Mouse (Mus musculus): ENCODE results near the gene Ddx27. TPM values are rescaled to one million over a fixed set of nuclear protein-coding genes. Genes with fewer than 3 reads are reported as not detected.

The Ddx27 gene
- polyA plus RNA-seq, 1 experiment = 14.1 TPM

GRCm38 (mm10) chr2:167060360-167060759 is 45.4 kb downstream of the Ddx27 start:
- no peak for DNase-seq (ENCODE audit: low read depth, low spot score)
- 32% methylated on average over 3 of the region's 3 CpGs for WGBS

DNA sequence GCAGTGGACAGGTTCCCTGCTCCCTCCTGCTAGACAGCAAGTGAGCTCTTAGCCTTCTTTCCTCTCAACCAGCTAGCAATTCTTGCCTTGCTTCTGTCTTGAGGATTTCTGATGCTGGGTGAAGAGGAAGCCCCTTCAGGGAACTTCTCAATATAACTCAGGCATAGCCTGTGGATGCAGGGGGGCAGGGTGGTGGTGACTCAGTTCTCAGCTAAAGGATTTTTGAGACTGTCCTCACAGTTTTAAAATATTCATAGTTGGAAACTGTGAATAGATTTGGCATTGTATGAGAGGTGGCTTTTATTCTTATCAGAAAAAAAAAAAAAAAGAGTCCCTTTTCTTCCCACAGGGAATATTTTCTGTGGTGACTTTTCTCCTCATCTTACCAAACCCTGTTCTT is 45.8 kb downstream of the Ddx27 start:
- DNase-seq (ENCODE audit: low read depth, low spot score) = no peak

GRCm38 (mm10) chr2:167061381-167062034 is 46.5 kb downstream of the Ddx27 start:
- DNase-seq (ENCODE audit: low read depth, low spot score) = no peak
- WGBS = 15% methylated on average over 11 of the region's 11 CpGs

- peak; percentile 88 for DNase-seq (ENCODE audit: low read depth, low spot score)
- WGBS = under 1% methylated on average over 59 of the region's 60 CpGs
Observed at GRCm38 (mm10) chr2:167062497-167062911, 47.5 kb downstream of the Ddx27 start.

- DNase-seq (ENCODE audit: low read depth, low spot score) = no peak
- WGBS = under 1% methylated on average over 57 of the region's 57 CpGs
Observed at GRCm38 (mm10) chr2:167062965-167063880, 48.2 kb downstream of the Ddx27 start, which contains the start of gene Znfx1. Gene Znfx1, minus strand, starts transcription at chr2:167063015.

- 3% methylated on average over 7 of the region's 7 CpGs for WGBS
- DNase-seq (ENCODE audit: low read depth, low spot score) = no peak
Observed at GRCm38 (mm10) chr2:167063906-167064496, 49.0 kb downstream of the Ddx27 start.

DNA sequence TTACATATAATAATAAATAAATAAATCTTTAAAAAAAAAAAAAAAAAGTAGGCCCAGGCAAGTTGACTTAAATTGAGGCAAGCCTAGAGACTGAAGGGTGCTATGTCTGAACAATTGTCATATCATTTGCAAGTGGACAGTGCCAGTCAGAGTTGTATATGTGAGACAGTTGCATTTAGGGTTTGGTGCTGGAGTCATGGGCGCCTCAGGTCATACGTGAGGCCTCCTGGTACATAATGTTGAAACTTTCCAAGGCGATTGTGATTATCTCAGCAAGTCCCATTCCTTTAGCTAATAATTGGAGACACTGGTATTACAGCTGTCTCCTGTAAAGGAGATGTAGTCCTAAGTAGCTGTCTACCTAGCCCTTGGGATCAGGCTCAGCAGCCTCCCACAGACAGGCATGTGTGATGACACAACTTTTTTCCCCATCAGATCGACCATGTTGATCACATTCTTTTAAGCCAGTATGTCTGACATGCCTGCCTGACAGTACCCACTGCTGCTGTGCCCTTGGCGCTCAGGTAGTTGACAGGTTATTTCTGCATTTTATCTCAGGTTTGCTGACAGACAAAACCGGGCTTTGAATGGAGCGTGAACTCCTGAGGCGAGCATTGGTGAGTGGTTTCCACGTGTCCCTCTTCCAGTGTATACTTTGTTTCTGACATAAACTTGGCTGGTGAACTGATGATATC is 49.8 kb downstream of the Ddx27 start:
- WGBS = 21% methylated on average over 9 of the region's 9 CpGs
- DNase-seq (ENCODE audit: low read depth, low spot score) = no peak

GRCm38 (mm10) chr2:167066031-167066430 is 51.0 kb downstream of the Ddx27 start:
- WGBS = 70% methylated on average over 1 of the region's 1 CpGs
- DNase-seq (ENCODE audit: low read depth, low spot score) = no peak

- 29% methylated on average over 6 of the region's 6 CpGs for WGBS
- no peak for DNase-seq (ENCODE audit: low read depth, low spot score)
Observed at GRCm38 (mm10) chr2:167066528-167067516, 51.8 kb downstream of the Ddx27 start.

GRCm38 (mm10) chr2:167067575-167067974 is 52.6 kb downstream of the Ddx27 start:
- WGBS = 29% methylated on average over 6 of the region's 6 CpGs
- no peak for DNase-seq (ENCODE audit: low read depth, low spot score)

DNA sequence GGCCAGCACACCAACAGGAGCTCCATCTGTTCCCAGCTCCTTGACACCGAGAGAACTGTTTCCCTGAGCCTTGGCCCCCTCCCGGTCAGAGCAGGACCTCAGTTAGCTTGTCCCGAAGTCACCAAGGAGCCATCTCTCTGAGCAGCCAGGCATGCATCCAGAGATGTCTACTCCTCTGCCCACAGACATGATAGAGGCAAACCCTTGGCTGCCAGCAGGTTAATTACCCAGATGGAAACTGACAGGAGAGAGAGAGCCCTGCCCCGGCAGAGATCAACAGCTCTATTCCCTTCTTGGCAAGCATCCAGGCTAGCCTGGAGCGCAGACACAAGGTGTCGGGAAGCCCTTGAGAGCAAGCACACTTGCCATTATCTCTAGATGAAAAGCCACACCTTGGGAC is 55.3 kb downstream of the Ddx27 start:
- no peak for DNase-seq (ENCODE audit: low read depth, low spot score)
- 37% methylated on average over 6 of the region's 6 CpGs for WGBS

DNA sequence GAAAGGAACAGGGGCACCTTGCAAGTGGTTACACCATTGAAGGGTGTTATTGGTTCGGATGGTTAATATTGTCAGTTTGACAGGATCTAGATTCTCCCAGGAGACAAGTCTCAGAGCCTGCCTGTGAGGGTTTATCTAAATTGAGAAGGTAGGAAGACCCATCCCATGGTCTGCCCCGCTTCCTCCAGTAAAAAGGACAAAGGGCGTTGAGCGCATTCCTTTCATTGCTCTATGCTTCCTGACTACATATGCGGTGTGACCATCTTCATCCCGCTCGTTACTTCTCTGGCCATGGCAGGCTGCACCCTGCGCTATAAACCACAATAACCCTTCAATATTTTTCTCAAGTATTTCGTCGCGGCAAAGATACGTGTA is 56.3 kb downstream of the Ddx27 start:
- WGBS = 12% methylated on average over 12 of the region's 12 CpGs
- no peak for DNase-seq (ENCODE audit: low read depth, low spot score)

- 3% methylated on average over 22 of the region's 22 CpGs for WGBS
- peak; percentile 87 for DNase-seq (ENCODE audit: low read depth, low spot score)
Observed at GRCm38 (mm10) chr2:167071641-167072601, 56.9 kb downstream of the Ddx27 start.

- DNase-seq (ENCODE audit: low read depth, low spot score) = no peak
- 64% methylated on average over 5 of the region's 5 CpGs for WGBS
Observed at GRCm38 (mm10) chr2:167074587-167074986, 59.6 kb downstream of the Ddx27 start.

DNA sequence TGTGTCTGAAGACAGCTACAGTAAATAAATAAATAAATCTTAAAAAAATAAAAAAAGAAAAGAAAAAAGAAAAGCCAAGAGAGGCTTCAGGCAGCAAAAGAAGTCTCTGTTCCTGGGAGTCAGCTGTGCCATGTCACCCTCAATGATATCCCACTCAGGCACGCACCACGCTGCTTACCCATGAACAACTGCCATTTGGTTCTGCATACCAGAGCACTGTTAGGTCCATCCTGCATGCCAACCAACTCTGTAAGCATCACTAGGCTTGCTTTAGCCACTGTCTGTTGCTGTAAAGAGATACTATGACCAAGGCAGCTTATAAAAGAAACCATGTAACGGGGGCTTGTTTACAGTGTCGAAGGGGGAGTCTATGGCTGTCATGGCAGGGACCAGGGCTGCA is 61.4 kb downstream of the Ddx27 start:
- DNase-seq (ENCODE audit: low read depth, low spot score) = no peak
- WGBS = 95% methylated on average over 4 of the region's 4 CpGs

DNA sequence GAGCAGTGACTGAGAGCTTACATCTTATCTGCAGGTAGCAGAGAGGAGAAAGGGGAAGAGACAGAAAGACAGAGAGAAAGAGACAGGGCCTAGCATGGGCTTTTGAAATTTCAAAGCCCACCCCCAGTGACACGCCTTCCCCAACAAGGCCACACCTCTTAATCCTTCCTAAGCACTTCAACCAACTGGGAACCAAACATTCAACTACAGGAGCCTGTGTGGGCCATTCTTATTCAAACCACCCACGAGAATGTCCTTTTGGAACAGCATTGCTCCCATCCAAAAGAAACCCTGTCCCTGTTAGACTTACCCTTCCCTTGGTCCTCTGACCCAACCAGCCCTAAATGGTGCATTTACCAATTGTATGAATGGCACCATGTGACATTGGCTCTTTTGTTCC is 61.8 kb downstream of the Ddx27 start:
- DNase-seq (ENCODE audit: low read depth, low spot score) = no peak
- WGBS = 88% methylated on average over 2 of the region's 2 CpGs

DNA sequence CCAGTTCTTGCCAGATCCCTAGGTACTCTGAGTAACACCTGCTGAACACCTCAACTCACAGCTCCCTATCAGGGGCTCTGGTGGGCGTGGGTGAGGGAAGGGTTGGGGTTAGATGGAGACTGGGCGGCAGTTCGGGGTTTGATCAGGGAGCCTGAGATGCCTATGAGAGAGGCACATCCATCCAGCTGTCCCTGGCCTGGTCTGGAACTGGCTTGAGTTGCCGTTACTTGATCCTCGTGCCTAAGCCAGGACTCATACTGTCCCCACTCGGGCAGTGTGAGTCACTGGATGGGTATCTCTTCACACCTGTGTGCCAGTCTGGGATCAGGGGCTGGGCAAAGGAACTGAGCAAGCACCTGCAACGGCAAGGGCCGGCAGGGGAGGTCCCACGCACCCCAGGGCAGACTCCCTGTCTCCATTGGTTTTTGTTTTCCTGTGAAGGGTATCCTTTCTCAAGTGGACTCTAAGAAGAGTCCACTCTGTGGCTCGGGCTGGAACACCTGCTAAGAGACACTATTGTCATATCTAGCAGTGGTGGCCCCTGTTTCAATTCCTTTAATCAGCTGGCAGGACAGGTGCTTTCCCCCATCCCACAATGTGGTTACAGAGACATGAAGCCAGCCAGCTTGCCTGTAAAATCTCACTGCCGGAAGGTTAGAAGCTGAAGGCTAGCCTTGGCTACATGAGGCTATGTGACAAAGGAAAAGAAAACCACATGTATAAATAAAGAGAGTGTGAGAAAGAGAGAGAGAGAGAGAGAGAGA is 62.4 kb downstream of the Ddx27 start:
- 86% methylated on average over 11 of the region's 11 CpGs for WGBS
- DNase-seq (ENCODE audit: low read depth, low spot score) = no peak

Data from large intestine, adult 2 months (tissue).